Mouse (Mus musculus) C3H10T1/2 (cell line): ENCODE measurements around the gene Rpn2. TPM values are rescaled to one million over a fixed set of nuclear protein-coding genes. Genes with fewer than 3 reads are reported as not detected.

Experiments
- polyA plus RNA-seq, 2 experiments: library from polyadenylated mRNA; unstranded; fragments of >200 nt; fragmentation: generic; extraction: Trizol; gene quantifications; one replicate each; pipeline ENCODE4 v1.2.1; 2012; ENCODE audit warnings: missing spikeins in 2 of 2

Rpn2 gene
- polyA plus RNA-seq: 100 to 1,000 TPM; 123 to 216 TPM

GRCm38 (mm10) chr2:157278717-157279415, at the start of gene Rpn2:
Gene Rpn2 (plus strand): TSS chr2:157279017.

GRCm38 (mm10) chr2:157279416-157279800, 591 bp downstream of the Rpn2 start, which contains the start of gene Mroh8:
Gene Mroh8 (minus strand): TSS chr2:157279549.

GRCm38 (mm10) chr2:157347361-157348159, 68.7 kb downstream of the Rpn2 start, which contains the start of gene Ghrh:
Gene Ghrh (minus strand): TSS chr2:157347506.

GRCm38 (mm10) chr2:157367184-157367893, 88.5 kb downstream of the Rpn2 start, which contains the start of gene Manbal:
Gene Manbal (plus strand): TSS chr2:157367594.

Other genes starting within 250 kb of the Rpn2 start
- 10 to 100 TPM in 1 of 2 experiments, 1 to 10 TPM in 1; 1.3 to 10.1 TPM for gene Soga1, start 199.8 kb upstream of the Rpn2 start, polyA plus RNA-seq
- gene Tldc2, start 192.0 kb upstream of the Rpn2 start, polyA plus RNA-seq: not detected
- gene Samhd1, start 143.8 kb upstream of the Rpn2 start, polyA plus RNA-seq: 10 to 100 TPM in 1 of 2 experiments, 1 to 10 TPM in 1; 6.4 to 24.3 TPM
- gene Rbl1, start 74.5 kb upstream of the Rpn2 start, polyA plus RNA-seq: 1 to 10 TPM in 1 of 2 experiments, under 1 TPM in 1; 0.69 to 1.8 TPM
- gene Mroh8, start 532 bp downstream of the Rpn2 start, polyA plus RNA-seq: under 1 TPM; 0.06 to 0.11 TPM
- not detected for gene Ghrh, start 68.5 kb downstream of the Rpn2 start, polyA plus RNA-seq
- 10 to 100 TPM; 45.3 to 64.4 TPM for gene Manbal, start 88.6 kb downstream of the Rpn2 start, polyA plus RNA-seq
- 10 to 100 TPM; 21.5 to 40.4 TPM for gene Src, start 139.4 kb downstream of the Rpn2 start, polyA plus RNA-seq